Mouse (Mus musculus) bone marrow, adult 2 months (tissue): ENCODE results near the gene Cdk14. TPM values are rescaled to one million over a fixed set of nuclear protein-coding genes. Genes with fewer than 3 reads are reported as not detected.

ENCODE experiments used
- H3K27ac ChIP-seq: fragments of 200-500 bp; 2 replicates; pipeline ENCODE4 v1.5.1; 2012; ENCODE audit warnings: low read depth, mild to moderate bottlenecking, control low read depth, inconsistent platforms, low read length; ENCODE audit not compliant: control insufficient read depth, poor library complexity, insufficient read depth
- H3K4me1 ChIP-seq: fragments of 200-500 bp; 2 replicates; pipeline ENCODE4 v1.6.1; 2011; ENCODE audit warnings: low read length; ENCODE audit not compliant: control insufficient read depth, insufficient read depth
- H3K4me3 ChIP-seq: fragments of 200-500 bp; replicated peaks from 2 replicates; pipeline ENCODE3; 2011; ENCODE audit warnings: mild to moderate bottlenecking, low read depth, low read length, control low read depth; ENCODE audit not compliant: control insufficient read depth
- CTCF ChIP-seq: fragments of 200-500 bp; IDR thresholded peaks from 2 replicates; pipeline ENCODE4 v1.5.1; 2011; ENCODE audit warnings: low read length, control low read depth; ENCODE audit not compliant: control insufficient read depth, insufficient read depth
- POLR2A ChIP-seq: fragments of 200-500 bp; IDR thresholded peaks from 2 replicates; pipeline ENCODE4 v1.6.1; 2011; ENCODE audit warnings: low read depth, mild to moderate bottlenecking, control low read depth, low read length, borderline replicate concordance; ENCODE audit not compliant: control insufficient read depth
- WGBS: fragments of 180-500 bp; shearing (Covaris S2); methylation state at CpG from one replicate; pipeline ENCODE4 v1.1.7; 2018; 5-methylcytosine and 5-hydroxymethylcytosine counted together
- polyA plus RNA-seq: library from polyadenylated mRNA; stranded (reverse); fragments of >200 nt; gene quantifications from 2 replicates; pipeline ENCODE4 v1.2.4, GENCODE M21; 2011; ENCODE audit warnings: low replicate concordance; ENCODE audit not compliant: missing spikeins, insufficient read depth, insufficient read length

Gene Cdk14
- polyA plus RNA-seq, 1 experiment = 1.0 TPM

DNA sequence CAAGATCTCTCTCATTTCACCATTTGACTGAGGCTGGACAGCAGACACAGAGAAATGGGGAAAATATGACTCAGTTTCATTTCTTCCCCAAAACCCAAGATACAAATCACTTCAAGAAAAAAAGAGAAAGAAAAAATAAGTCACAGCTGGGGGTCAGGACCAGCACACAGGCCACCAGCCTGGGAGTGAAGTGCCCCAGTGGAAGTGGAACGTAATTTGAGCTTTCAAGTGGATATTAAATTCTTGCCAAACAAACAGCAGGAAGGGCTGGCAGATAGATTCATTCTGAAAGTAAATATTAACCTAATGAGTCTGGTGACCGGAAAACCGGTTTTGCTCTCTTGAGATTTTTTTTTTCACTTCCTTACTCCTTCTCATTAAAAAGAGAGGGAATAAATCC is 60.2 kb downstream of the Cdk14 start:
- WGBS = 82% methylated on average over 3 of the region's 3 CpGs
- TF ChIP-seq CTCF (no peak), POLR2A (no peak)
- H3K4me1 ChIP-seq = no peaks in the 10 kb centered on the region
- H3K4me3 ChIP-seq = no peak overlapping the region
- H3K27ac ChIP-seq = no peak overlapping the region

DNA sequence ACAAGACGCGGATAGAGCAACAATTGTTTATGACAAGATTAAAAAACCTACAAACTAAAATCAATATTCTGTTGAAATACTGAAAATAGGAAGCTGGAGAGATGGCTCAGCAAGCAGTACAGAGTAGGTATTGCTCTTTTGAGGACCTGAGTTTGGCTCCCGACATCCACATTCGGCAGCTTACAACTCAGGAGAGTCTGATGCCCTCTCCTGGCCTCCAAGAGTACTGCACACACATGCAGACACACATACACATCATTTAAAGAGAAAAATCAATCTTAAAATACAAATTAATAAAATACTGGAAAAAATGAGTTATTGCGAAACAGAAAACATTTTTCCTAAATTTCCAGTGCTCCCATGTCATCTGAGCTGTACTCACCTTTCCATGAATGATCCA is 60.7 kb downstream of the Cdk14 start:
- 87% methylated on average over 5 of the region's 5 CpGs for WGBS
- Histone ChIP-seq H3K4me1 (no peaks in the 10 kb centered on the region), H3K4me3 (no peak overlapping the region), H3K27ac (no peak overlapping the region)
- TF ChIP-seq POLR2A (no peak), CTCF (no peak)

DNA sequence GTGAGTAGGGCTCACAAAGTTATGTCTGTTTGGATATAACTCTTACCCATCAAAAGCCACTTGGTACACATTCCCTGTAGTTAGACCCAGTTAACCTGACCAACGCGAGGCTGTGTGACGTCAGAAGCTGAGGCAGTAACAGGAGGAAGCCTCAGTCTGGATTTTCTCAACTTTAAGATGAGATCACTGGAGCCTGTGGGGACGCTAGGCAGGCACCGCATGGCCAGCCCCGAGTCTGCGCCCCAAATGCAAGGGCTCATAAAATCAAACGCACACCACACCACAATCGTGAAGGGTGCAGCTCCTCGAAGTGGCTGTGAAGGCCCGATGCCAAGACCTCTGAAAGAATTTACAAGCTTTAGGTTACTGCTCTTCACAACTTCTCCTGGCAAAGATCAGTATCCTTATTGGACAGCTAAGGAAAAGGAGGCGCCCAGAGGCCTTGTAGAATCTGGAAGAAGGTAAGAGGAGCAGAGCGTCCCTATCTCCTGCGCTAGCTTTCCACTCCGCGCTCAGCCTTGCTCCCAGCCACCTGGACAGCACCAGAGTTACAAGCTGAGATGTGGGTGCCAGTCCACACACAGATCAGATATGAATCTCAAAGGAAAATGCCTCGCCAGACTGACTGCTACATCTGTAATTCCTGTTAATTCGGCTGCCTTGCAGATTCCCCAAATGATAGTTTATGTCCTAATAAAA is 61.9 kb downstream of the Cdk14 start:
- no peak overlapping the region for H3K27ac ChIP-seq
- H3K4me3 ChIP-seq = no peak overlapping the region
- H3K4me1 ChIP-seq = no peaks in the 10 kb centered on the region
- no peak for TF ChIP-seq CTCF
- no peak for TF ChIP-seq POLR2A
- WGBS = 84% methylated on average over 18 of the region's 18 CpGs

DNA sequence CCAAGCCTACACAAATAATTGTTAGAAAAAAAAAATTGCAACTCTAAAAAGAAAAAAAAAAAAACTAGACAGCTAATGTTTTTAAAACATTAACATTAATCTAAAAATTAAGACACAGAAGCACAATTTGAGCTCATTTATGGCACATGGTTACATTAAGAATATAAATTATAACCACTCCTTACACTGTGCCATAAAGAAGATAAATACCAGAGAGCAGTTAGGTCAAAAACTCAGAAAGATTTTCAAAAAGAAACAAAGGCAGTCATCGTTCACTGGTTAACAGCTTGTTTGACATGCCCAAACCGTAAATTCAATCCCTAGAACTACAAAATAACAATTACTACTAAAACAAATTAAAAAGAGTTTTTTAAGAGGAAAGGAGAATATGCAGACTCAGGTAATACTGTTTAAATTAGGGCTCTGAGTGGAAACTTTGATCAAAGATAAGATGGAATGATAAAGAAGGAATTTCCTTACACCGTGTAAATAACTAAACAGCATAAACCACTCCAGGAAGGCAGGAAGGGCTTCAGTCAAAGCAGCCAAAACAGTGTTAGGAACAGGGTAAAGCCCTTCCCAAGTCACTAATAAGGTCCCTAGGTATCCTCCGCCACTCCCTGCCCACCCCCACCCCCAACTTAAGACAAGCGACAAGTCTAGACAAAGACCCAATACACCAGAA is 65.3 kb downstream of the Cdk14 start:
- no peaks in the 10 kb centered on the region for H3K4me1 ChIP-seq
- no peak for TF ChIP-seq CTCF
- no peak for TF ChIP-seq POLR2A
- 72% methylated on average over 5 of the region's 5 CpGs for WGBS
- no peak overlapping the region for H3K27ac ChIP-seq
- no peak overlapping the region for H3K4me3 ChIP-seq

DNA sequence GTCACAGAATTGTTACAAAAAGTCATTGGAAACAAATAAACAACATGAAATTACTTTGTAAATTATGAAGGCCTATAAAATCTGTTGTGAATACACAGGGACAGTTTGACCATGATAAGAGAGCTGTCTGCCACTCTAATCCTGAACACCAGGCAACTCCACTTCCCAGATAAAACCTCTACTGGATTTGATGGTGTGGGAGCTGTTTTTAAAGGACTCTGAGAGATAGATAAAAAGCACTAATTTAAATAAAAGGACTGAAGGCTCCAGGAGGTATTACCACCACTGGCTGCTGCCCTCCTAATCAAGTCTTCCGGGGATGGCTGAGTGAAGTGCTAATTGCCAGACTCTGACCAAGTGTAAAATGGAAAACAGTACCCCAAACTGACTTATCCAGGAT is 66.2 kb downstream of the Cdk14 start:
- 76% methylated on average over 1 of the region's 1 CpGs for WGBS
- no peaks in the 10 kb centered on the region for H3K4me1 ChIP-seq
- no peak overlapping the region for H3K4me3 ChIP-seq
- TF ChIP-seq POLR2A = no peak
- H3K27ac ChIP-seq = no peak overlapping the region

DNA sequence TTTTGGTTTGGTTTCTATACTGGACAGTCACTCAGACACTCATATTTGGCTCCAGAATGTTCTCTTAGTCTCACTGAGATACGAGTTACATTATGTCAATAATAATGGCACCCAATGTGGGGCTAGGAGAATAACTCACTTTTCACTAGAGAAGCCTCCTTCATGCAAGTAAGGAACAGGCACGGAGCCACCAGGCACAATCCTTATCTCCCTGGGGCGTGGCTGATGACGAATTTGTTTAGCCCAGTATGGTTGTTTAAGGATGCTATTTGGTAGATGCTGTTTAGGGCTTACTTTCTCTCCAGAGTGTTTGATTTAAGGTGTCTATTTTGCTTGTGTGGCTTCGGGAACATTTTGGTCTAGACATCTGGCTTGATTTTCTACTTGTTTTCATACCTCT is 75.5 kb downstream of the Cdk14 start:
- 70% methylated on average over 5 of the region's 5 CpGs for WGBS
- H3K4me1 ChIP-seq = no peaks in the 10 kb centered on the region
- no peak for TF ChIP-seq POLR2A
- TF ChIP-seq CTCF = no peak
- no peak overlapping the region for H3K4me3 ChIP-seq
- no peak overlapping the region for H3K27ac ChIP-seq

DNA sequence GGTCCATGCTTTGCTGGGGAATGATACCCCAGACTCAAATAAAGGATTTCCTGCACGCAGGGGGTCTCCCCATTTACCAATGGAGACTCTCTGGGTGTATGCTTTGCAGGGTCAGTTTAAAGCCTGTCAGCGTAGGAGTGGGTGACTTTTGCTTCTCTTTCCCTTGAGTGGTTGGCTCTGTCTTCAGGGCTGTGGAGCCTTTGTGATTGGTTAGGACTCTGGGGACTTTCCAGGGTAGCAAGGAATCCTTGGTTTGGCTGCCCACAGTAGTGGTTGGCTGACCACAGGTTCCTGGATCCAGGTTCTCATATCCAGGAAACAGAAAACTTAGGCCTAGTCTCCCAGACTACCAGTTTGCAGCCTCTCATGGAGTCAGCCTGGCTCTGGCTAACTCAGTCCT is 76.4 kb downstream of the Cdk14 start:
- 75% methylated on average over 2 of the region's 2 CpGs for WGBS

DNA sequence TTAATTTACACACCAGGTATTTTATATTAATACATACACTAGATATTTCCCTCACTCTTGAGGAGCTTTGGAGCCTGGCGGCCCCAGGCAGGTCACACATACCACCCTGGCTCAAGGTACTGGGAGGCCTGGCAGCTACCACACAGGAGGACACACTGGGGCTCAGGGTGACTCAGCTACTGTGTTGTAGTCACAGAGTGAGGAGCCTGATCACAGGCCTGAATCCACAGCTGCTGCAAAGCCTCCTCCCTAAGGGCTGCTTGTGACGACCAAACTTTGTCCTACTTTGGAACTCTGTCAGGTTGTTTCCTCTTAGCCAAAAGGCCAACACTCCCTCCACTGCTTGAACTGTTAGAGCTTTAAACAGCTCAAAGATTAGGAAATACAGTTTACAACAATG is 76.8 kb downstream of the Cdk14 start:
- Histone ChIP-seq H3K27ac (no peak overlapping the region), H3K4me1 (no peaks in the 10 kb centered on the region), H3K4me3 (no peak overlapping the region)
- TF ChIP-seq CTCF (no peak), POLR2A (no peak)
- WGBS = 59% methylated on average over 2 of the region's 2 CpGs

More for the DNA sequence above, 76.4 kb downstream of the Cdk14 start:
- no peak for TF ChIP-seq CTCF
- TF ChIP-seq POLR2A = no peak
- Histone ChIP-seq H3K4me1 (no peaks in the 10 kb centered on the region), H3K27ac (no peak overlapping the region), H3K4me3 (no peak overlapping the region)
